ENCODE assay signal across 7 mouse cellular contexts in the genomic region with DNA sequence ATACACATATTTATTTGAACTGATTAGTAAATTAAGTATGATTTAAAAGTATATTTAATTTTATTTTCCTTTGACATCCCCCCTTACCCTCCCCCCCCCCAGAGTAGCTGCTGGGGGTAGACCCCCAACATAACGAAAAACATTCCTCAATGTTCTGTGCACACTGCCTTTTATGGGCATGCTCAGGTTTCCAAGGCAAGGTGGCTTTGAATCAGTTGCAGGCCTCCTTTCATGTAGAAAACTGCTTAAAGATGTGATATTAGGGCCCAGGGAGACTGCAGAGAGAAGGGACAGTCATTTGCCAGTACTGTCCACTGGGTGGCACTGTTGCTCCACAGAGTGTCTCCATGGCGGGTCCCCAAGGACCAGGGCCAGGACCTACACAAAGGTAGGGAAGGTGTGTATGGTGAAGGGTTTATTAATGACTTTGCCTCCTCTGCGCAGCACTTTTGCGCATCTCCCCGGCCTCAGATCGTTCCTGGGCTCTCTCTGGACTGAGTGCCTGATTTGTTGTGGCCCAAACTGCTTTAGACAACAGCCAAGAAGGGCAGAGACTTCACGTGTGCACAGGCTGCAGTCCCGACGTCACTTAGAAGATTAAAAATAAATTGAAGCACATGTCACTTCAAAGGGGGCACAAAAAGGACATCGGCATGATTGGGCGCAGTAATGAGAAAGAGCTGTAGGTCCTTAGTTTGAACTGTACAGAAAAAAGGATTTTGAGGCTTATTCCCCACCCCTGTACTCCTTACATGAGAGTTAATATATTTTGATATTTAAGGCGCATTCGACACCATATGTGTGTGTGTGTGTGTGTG.
DNase-seq lines count a peak whose midpoint lies in the region; ATAC-seq lines count a peak whose summit lies in the region.

No protein-coding gene starts in this region.

- H3K27me3 ChIP-seq in intestine, embryonic 15.5 days (replicated peaks) = no peaks in the 10 kb centered on the region
- H3K27me3 ChIP-seq in midbrain, embryonic 13.5 days = no peaks in the 10 kb centered on the region

- no peaks in the 10 kb centered on the region for H3K36me3 ChIP-seq in intestine, embryonic 15.5 days
- no peaks in the 10 kb centered on the region for H3K36me3 ChIP-seq in midbrain, embryonic 13.5 days

- H3K9me3 ChIP-seq in intestine, embryonic 15.5 days = no peaks in the 10 kb centered on the region
- H3K9me3 ChIP-seq in midbrain, embryonic 13.5 days = no peaks in the 10 kb centered on the region

- no peak overlapping the region for H3K9ac ChIP-seq in intestine, embryonic 15.5 days
- peak overlapping the region; percentile 54 for H3K9ac ChIP-seq in midbrain, embryonic 13.5 days (replicated peaks)

- intact Hi-C loops in left cerebral cortex, postnatal 14 days (cut with DNase I) = loop anchor here (1.0 to 10.0 kb wide), 3 partner anchors 602 to 1899 kb away; no protein-coding TSS in a partner anchor

- 37% methylated on average over 13 of the region's 13 CpGs for WGBS in intestine, embryonic 15.5 days
- WGBS in midbrain, embryonic 13.5 days = 33% methylated on average over 13 of the region's 13 CpGs

- DNase-seq in adrenal gland, adult 2 months = peak; percentile 82
- DNase-seq in cerebellum, postnatal 4 days (ENCODE audit: low spot score in 2 of 2) = peak; percentile 74 to 92
- peak; percentile 61 for DNase-seq in gastrocnemius, adult 18-20 months (ENCODE audit: low spot score)
- DNase-seq in left cerebral cortex, postnatal 14 days (ENCODE audit: low spot score in 2 of 2) = peak; percentile 76 to 86
- peak; percentile 11 to 56 for DNase-seq in spleen, adult 18-20 months

- H3K27ac ChIP-seq in intestine, embryonic 15.5 days = no peak overlapping the region
- peak overlapping the region; percentile 91 for H3K27ac ChIP-seq in midbrain, embryonic 13.5 days

- H3K4me2 ChIP-seq in intestine, embryonic 15.5 days (replicated peaks) = peak overlapping the region; percentile 37
- peak overlapping the region; percentile 34 for H3K4me2 ChIP-seq in midbrain, embryonic 13.5 days (replicated peaks)

- H3K4me1 ChIP-seq in intestine, embryonic 15.5 days (replicated peaks) = peaks cover 9% of the 10 kb centered on the region; the same call in 1 of the 2 replicates
- peaks cover 24% of the 10 kb centered on the region for H3K4me1 ChIP-seq in midbrain, embryonic 13.5 days (replicated peaks)

- ATAC-seq in intestine, embryonic 15.5 days = peak; percentile 85
- peak; percentile 91 for ATAC-seq in midbrain, embryonic 13.5 days

- no peak overlapping the region for H3K4me3 ChIP-seq in intestine, embryonic 15.5 days (replicated peaks)
- peak overlapping the region; percentile 5; the same call in 1 of the 2 replicates for H3K4me3 ChIP-seq in midbrain, embryonic 13.5 days (replicated peaks)
